Mouse (Mus musculus) gastrocnemius, postnatal 4 days (tissue): ENCODE data around the gene Bend6. TPM values are rescaled to one million over a fixed set of nuclear protein-coding genes. Genes with fewer than 3 reads are reported as not detected.
"Not testable (repeated sequence)": the region's sequence is repeated elsewhere in the genome, so short reads cannot be mapped to it uniquely, and the experiment has no call there.

Experiments
- DNase-seq, 2 experiments: peaks; one replicate each; pipeline ENCODE4 v3.0.0; 2021 to 2022; ENCODE audit warnings: low spot score in 2 of 2, mixed read lengths in 2 of 2
- total RNA-seq, 2 experiments: library from RNA; stranded (reverse); gene quantifications; 2 replicates each; pipeline ENCODE4 v1.2.3; 2021

Bend6 gene
- total RNA-seq, 2 experiments from 2014 or later, result 0.83 to 1.3 TPM

GRCm38 (mm10) chr1:33908191-33908962 lies 761 bp upstream of the Bend6 start, which contains the start of gene Dst:
Gene Dst (plus strand): TSS chr1:33908225.
- no peak for DNase-seq

DNA sequence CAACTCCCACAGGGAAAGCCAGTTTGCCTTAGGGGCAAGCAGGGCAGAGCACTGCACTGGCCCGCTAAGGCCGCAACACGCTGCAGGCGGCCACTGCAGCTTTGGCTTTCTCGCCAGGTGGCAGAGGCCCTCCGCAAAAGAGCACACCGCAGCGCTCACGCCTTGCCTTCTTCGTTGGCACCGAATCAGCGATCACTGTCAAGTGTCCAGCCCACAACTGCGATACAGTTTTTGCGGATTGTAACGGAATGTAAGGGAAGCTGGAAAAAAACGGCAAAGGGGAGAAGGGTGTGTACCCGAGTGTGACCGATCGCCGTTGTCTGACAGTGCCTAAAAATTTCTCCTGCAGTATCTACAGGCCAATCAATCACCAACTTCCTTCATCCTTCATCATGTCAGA lies 689 bp downstream of the Bend6 start:
- DNase-seq, result no peak

- no peak for DNase-seq
Observed at GRCm38 (mm10) chr1:33906216-33906615, 1.4 kb downstream of the Bend6 start.

DNA sequence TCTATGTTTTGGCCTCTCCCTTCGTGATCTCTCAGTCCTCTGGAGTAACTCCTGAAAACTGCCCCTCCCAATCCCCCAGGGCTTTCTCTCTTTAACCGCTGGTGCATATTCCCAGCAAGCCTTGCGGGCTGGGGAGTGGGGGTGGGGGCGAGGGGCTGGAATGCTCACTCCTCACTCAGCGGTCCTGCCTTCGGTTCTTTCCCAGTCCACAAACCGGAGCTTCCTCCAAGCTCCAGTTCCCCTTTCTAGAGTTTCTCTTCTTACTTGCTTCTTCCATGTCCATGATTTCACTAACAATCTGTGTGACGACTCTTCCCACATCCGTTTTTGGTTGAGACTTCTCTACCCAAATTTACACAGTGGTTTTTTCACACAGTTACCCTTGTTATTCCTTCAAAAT lies 4.0 kb downstream of the Bend6 start:
- no peak for DNase-seq

- DNase-seq, result no peak
Observed at GRCm38 (mm10) chr1:33900175-33900574, 7.4 kb downstream of the Bend6 start.

DNA sequence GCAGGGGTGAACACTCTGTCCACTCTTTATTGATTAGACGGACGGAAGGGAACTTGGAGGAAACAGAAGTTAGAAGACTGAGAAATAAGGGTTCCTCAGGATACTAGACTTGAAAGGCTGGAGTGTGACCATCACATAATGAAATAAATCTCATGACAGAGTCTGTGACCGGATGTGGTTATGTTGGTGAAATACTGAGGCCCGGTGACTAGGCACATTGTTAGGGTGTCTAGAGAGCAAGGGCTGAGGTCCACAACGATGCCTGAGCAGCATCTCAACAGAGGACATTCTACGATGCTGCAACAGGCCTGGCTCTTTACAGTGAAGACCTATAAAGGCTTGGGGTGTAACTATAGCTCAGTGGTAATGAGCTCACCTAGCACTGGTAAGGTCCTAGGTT lies 9.2 kb downstream of the Bend6 start:
- DNase-seq, result no peak

GRCm38 (mm10) chr1:33897426-33897825 lies 10.2 kb downstream of the Bend6 start:
- no peak for DNase-seq

- DNase-seq, result no peak
Observed at GRCm38 (mm10) chr1:33896666-33897065, 10.9 kb downstream of the Bend6 start.

DNA sequence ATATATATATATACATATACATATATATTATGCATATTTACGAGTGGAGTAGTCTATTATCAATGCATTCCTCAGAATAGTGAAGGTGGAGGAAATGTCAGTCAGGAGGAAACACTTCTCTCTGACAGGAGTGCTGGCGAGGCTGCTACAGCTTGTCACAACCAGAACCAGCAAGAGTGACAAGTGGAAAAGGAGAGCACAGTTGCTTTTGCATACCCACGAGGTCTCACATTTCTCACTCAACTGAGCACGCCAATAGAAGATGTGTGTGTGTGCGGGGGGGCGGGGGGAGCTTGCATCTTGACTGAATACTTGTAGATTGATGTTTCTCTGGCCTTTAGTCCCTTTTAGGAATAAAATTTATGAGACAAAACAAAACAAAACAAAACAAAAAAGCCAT lies 11.5 kb downstream of the Bend6 start:
- DNase-seq, result no peak

DNA sequence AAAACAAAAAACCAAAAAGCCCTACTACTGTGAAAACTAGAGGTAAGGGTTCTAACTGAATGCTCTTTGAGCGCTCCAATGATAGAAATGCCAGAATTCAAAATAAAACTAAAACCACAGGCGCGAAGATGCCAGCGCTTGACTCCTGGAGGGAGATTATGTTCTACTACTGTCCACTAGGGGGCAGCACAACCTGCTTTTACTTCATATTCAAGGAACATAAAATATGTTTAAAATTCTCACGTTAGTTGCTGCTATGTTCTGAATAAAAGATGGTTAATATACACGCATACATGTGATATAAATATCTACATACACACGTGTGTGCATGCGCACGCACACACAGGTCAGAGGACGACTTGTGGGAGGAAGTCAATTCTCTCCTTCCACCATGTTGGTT lies 14.8 kb downstream of the Bend6 start:
- peak; percentile 27 to 48 for DNase-seq

DNA sequence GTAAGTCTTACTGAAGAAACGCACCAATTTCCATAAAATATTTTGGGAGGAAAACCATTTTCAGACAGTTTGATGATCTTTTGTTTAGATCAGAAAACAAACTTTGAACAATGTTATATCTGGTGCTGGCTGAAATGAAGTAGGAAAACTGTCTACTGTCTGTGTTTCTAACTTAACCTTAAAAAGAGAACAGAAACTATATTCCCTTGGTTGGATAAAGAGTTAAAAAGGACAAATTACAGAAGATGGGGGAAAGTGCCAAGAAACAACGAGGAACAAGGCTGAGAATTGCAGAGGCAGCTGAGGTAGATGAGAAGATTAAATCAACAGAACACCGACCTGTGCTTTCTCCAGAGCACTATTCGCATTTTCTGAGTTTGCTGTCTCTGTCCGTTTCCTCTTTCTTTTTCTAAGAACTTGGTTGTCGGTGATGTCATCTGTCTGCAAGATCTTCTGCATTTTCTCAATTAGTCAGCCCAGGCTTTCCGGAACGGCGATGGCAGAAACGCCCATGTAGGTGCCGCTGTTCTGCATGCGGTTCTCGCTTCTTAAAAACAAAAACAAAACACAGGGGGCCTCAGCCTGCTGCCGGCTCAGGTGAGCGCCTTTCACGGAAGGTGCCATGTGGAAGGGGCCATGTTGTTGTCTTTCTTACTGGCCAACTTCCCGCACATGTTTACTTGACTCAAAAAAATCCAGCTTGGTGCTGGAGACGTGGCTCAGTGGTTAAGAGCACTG lies 24.3 kb downstream of the Bend6 start:
- DNase-seq, result peak in 1 of 2 experiments; percentile 15

DNA sequence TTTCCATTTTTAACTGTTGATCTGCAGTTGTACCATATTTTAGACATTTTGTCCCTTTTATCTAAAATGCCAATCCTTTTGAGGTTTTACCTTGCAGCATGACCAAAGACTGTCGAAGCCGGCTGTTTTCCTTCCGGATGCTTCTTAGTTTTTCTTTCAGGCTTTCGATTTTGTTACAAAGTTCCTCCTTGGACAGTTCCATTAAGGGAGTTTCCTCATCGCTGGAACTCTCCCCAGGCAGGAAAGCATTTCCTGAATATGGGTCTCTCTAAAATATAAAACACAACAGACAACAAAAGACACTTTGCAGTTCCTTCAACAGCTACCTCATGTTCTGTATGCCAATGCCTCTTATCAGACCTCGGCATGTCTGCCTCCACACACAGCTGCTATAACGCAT lies 29.4 kb downstream of the Bend6 start:
- DNase-seq, result no peak

GRCm38 (mm10) chr1:33876416-33876815 lies 31.2 kb downstream of the Bend6 start:
- no peak for DNase-seq

DNA sequence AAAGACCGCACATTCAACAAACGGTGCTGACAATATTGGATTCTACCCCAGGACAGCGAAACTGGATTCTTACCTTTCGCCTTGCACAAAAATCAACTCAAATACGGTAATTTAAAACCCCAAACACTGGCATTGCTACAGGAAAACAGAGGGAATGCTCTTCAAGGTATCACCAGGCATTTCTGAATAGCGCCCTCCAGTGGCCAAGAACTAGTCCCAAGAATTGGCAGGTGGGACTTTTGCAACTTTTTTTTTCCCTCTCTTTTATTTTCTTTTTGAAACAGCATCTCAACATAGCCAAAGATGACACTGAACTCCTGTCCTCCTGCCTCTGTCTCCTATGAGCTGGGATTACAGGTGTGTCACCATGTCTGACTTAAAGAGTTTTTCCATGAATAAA lies 31.9 kb downstream of the Bend6 start:
- DNase-seq, result no peak

GRCm38 (mm10) chr1:33873561-33873960 lies 34.1 kb downstream of the Bend6 start:
- no peak for DNase-seq

DNA sequence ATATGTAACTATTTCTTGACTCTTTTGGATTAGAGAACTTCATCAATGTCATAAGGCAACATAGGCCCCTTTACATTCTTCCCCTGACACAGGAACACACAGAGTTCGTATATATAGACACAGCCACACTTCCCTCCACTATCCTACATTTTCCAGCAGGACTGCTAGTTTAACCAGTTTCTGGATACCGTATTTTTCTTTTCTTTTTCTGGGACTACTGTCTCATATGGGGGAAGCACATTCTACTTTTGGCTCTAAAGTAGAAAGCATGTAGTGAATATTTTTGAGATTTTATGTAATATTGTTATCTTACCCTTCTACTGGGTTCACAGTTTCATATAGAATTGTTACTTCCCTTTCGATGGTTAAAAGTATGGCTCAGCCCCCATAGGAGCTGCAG lies 38.2 kb downstream of the Bend6 start:
- DNase-seq, result no peak

DNA sequence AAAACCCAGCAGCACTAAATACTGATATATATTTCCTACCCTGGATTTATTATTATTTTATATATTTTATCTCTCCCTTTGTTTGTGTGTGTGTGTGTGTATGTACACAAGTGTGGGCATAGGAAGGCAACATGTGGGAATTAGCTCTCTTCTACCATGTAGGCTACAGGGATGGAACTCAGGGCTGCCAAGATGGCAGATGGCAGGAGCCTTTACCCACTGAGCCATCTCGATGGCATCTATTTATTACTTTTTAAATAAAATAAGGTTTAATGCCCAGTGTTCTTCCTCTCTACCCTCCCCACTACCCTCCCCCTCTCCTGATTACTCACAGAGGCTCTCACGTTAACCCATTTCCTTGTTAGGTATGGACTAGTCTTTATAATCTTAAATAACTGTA lies 38.6 kb downstream of the Bend6 start:
- DNase-seq, result no peak

DNA sequence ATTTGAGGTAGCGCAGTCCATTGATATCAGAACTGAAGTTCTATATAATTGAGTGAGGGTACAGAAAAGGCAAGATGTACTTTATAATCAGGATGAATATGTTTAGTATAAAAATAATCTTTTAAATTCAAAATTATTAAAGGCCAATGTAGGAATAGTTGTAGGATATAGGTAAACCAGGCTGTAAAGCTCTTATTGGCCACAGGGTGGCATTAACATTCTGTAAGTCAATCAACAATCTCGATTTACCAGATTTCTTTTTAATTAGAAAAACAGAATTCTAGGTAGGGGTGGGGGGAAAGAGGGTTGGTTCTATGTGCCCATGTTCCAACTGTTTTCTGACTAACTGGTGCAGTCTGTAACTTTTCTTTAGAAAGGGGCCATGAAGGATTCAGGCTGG lies 60.8 kb downstream of the Bend6 start:
- DNase-seq, result no peak

GRCm38 (mm10) chr1:33843823-33844222 lies 63.8 kb downstream of the Bend6 start:
- no peak for DNase-seq

GRCm38 (mm10) chr1:33838952-33839351 lies 68.7 kb downstream of the Bend6 start:
- DNase-seq, result not testable (repeated sequence)

GRCm38 (mm10) chr1:33830586-33830985 lies 77.0 kb downstream of the Bend6 start:
- no peak for DNase-seq

- no peak for DNase-seq
Observed at GRCm38 (mm10) chr1:33817931-33818330, 89.7 kb downstream of the Bend6 start.
